Mouse (Mus musculus) midbrain, postnatal 0 days (tissue): Measurements from ENCODE around the gene Prr14l. TPM values are rescaled to one million over a fixed set of nuclear protein-coding genes. Genes with fewer than 3 reads are reported as not detected.

Source experiments
- ATAC-seq: fragments of 200-750 bp; cut with Nextera tagmentation; 2 replicates; pipeline ENCODE4 v1.8.0; 2017; ENCODE audit warnings: moderate number of reproducible peaks, mild to moderate bottlenecking, moderate TSS enrichment, moderate library complexity; ENCODE audit not compliant: low FRiP score
- DNase-seq: peaks from one replicate; pipeline ENCODE4 v3.0.0-alpha.2; 2015; ENCODE audit warnings: low spot score
- H3K27ac ChIP-seq: fragments of 300-500 bp; sonication (generic); 2 replicates; pipeline ENCODE4 v1.5.1; 2014; ENCODE audit warnings: low read depth, mild to moderate bottlenecking, low read length, mixed read lengths
- H3K27me3 ChIP-seq: fragments of 300-500 bp; sonication (generic); 2 replicates; pipeline ENCODE4 v1.6.1; 2014; ENCODE audit warnings: low read length, control low read depth, mixed read lengths; ENCODE audit not compliant: insufficient read depth
- H3K36me3 ChIP-seq: fragments of 300-500 bp; sonication (generic); 2 replicates; pipeline ENCODE4 v1.6.1; 2014; ENCODE audit warnings: low read length, control low read depth, mixed read lengths; ENCODE audit not compliant: insufficient read depth
- H3K4me1 ChIP-seq: fragments of 300-500 bp; sonication (generic); 2 replicates; pipeline ENCODE4 v1.6.1; 2014; ENCODE audit warnings: mild to moderate bottlenecking, control low read depth, antibody characterized with exemption, low read length, mixed read lengths; ENCODE audit not compliant: insufficient read depth
- H3K4me2 ChIP-seq: fragments of 300-500 bp; sonication (generic); 2 replicates; pipeline ENCODE4 v1.6.1; 2014; ENCODE audit warnings: low read depth, mild to moderate bottlenecking, low read length, mixed read lengths; ENCODE audit not compliant: poor library complexity, severe bottlenecking
- H3K4me3 ChIP-seq: fragments of 300-500 bp; sonication (generic); 2 replicates; pipeline ENCODE4 v1.5.1; 2014; ENCODE audit warnings: low read depth, mild to moderate bottlenecking, low read length, moderate library complexity
- H3K9ac ChIP-seq: fragments of 300-500 bp; sonication (generic); replicated peaks from 2 replicates; pipeline ENCODE4 v1.6.1; 2014; ENCODE audit warnings: mild to moderate bottlenecking, low read length, moderate library complexity, mixed read lengths; ENCODE audit not compliant: poor library complexity, severe bottlenecking
- H3K9me3 ChIP-seq: fragments of 300-500 bp; sonication (generic); 2 replicates; pipeline ENCODE4 v1.6.1; 2016; ENCODE audit warnings: low read length, control low read depth
- CTCF ChIP-seq: IDR thresholded peaks from 2 replicates; pipeline ENCODE4 v1.5.1; 2016; ENCODE audit warnings: antibody characterized with exemption, mild to moderate bottlenecking
- WGBS: fragments of 180-500 bp; shearing (Covaris S2); extraction: QIAGEN DNeasy Blood & Tissue Kit; methylation state at CpG from one replicate; pipeline ENCODE4 v1.1.7; 2014; 5-methylcytosine and 5-hydroxymethylcytosine counted together
- polyA plus RNA-seq: library from polyadenylated mRNA; unstranded; fragments of >200 nt; fragmentation: Nextera tagmentation; extraction: Ambion mirVana; gene quantifications from 2 replicates; pipeline ENCODE4 v1.2.1, GENCODE M21; 2015
- total RNA-seq: library from RNA; depleted of rRNA; stranded (reverse); fragments of >200 nt; gene quantifications from 2 replicates; pipeline ENCODE4 v1.2.3, GENCODE M21; 2014; rRNA removed

Gene Prr14l
- 17.4 and 21.1 TPM in 2 replicates for total RNA-seq
- 6.1 and 13.5 TPM in 2 replicates for polyA plus RNA-seq

DNA sequence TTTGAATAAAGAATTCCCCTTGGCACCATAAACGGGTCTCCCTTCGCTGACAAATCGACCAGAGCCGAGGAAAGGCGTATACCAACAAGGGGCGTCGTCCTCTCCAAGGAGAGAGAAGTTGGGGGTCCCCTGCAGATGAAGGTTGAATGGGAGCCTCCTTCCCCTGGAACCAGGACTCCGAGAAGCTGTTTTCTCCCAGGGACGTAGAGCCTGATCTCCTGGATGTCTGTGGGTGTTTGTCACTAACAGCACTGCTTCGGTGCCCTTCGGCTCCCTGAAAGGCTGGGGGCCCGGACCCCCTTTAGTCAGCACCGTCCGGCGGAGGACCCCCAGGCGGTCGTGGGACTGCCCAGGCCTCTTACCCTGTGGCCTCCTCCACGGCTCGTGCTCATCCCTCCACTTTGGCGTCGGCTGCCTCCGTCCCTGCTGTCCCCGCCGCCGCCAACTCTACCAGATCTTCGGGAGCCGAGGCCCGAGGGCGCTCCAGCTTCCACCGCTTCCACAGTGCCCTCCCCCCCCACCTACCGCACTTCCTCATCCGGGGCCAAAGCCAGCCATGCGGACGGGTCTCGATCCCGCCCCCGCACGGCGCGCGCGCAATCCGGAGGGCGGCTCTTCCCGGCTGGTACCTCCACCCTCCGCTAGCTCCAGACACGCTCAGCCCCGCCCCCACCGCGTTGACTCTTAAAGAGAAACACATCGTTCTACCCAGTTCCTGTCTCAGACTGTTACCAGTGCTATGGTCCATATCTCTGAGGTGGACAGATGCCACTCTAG lies at the start of gene Prr14l:
Gene Prr14l, minus strand, starts transcription at position 526 of the 777 bp plus-strand sequence.
- Histone ChIP-seq H3K27ac (peak within 1 kb of the TSS; percentile 73), H3K4me2 (peak within 1 kb of the TSS; percentile 77), H3K9me3 (no peaks in the 10 kb centered on the region), H3K9ac (peak within 1 kb of the TSS; percentile 93), H3K36me3 (no peaks in the 10 kb centered on the region), H3K4me3 (peak within 1 kb of the TSS; percentile 90), H3K27me3 (no peaks in the 10 kb centered on the region), H3K4me1 (peaks cover 4% of the 10 kb centered on the region)
- ATAC-seq (peak; percentile 99), DNase-seq (peak; percentile 96)
- TF ChIP-seq CTCF: 0 out of 2 replicates have a peak, but pooled peaks have one; percentile 2
- WGBS: 1% methylated on average over 46 of the region's 51 CpGs

DNA sequence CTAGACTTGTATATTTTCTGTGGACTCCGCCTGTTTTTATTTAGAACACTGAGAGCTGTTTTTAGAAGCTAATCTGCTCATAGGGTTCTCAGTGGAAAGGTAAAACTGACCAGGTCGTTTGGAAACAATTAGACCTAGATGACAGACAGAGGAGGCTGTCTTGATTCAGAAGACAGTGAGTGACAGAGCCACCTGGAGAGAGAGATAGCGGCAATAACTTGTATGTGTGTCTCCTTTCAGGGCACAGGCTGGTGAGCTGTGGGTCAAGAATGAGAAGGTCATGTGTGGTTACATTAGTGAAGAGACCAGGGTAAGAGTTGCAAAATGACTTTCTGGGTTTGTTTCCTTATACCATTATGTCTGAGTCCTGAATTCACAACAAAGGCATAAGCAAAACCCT lies 32.7 kb upstream of the Prr14l start:
- Histone ChIP-seq H3K4me1 (no peaks in the 10 kb centered on the region), H3K9me3 (no peaks in the 10 kb centered on the region), H3K36me3 (peaks cover 18% of the 10 kb centered on the region; the same call in 1 of the 2 replicates), H3K9ac (no peak overlapping the region), H3K4me2 (no peak overlapping the region), H3K27me3 (no peaks in the 10 kb centered on the region), H3K4me3 (no peak overlapping the region), H3K27ac (no peak overlapping the region)
- DNase-seq (no peak), ATAC-seq (no peak)
- TF ChIP-seq CTCF: no peak
- WGBS: 74% methylated on average over 3 of the region's 3 CpGs

DNA sequence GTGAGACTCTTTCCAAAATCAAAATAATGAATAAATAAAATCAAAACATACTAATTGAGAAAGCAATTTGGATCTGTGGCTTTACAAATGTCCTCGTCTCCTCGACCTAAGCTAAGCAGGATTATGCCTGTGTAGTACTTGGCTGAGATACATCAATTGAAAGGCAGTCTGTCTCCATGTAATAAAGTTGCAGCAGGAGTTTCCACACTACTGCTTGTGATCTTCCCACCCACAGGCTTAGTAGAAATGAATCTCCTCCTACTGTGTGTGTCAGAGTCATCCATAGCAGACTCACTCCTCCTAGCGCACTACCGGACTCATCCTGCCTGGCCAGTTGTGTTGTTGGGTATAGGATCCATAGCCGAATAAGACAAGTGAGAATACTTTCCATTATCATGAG lies 18.3 kb upstream of the Prr14l start:
- Histone ChIP-seq H3K9ac (no peak overlapping the region), H3K4me1 (no peaks in the 10 kb centered on the region), H3K27me3 (no peaks in the 10 kb centered on the region), H3K4me3 (no peak overlapping the region), H3K27ac (no peak overlapping the region), H3K36me3 (peaks cover 8% of the 10 kb centered on the region), H3K4me2 (no peak overlapping the region), H3K9me3 (no peaks in the 10 kb centered on the region)
- 93% methylated on average over 5 of the region's 5 CpGs for WGBS
- TF ChIP-seq CTCF: no peak
- ATAC-seq (no peak), DNase-seq (no peak)

GRCm38 (mm10) chr5:32869389-32870024 lies 15.5 kb upstream of the Prr14l start:
- H3K4me2 ChIP-seq: no peak overlapping the region
- no peak overlapping the region for H3K9ac ChIP-seq
- peaks cover 6% of the 10 kb centered on the region for H3K36me3 ChIP-seq
- 97% methylated on average over 5 of the region's 5 CpGs for WGBS
- no peaks in the 10 kb centered on the region for H3K4me1 ChIP-seq
- DNase-seq (no peak), ATAC-seq (no peak)
- no peaks in the 10 kb centered on the region for H3K9me3 ChIP-seq
- no peak overlapping the region for H3K4me3 ChIP-seq
- H3K27me3 ChIP-seq: no peaks in the 10 kb centered on the region
- no peak for TF ChIP-seq CTCF
- no peak overlapping the region for H3K27ac ChIP-seq

DNA sequence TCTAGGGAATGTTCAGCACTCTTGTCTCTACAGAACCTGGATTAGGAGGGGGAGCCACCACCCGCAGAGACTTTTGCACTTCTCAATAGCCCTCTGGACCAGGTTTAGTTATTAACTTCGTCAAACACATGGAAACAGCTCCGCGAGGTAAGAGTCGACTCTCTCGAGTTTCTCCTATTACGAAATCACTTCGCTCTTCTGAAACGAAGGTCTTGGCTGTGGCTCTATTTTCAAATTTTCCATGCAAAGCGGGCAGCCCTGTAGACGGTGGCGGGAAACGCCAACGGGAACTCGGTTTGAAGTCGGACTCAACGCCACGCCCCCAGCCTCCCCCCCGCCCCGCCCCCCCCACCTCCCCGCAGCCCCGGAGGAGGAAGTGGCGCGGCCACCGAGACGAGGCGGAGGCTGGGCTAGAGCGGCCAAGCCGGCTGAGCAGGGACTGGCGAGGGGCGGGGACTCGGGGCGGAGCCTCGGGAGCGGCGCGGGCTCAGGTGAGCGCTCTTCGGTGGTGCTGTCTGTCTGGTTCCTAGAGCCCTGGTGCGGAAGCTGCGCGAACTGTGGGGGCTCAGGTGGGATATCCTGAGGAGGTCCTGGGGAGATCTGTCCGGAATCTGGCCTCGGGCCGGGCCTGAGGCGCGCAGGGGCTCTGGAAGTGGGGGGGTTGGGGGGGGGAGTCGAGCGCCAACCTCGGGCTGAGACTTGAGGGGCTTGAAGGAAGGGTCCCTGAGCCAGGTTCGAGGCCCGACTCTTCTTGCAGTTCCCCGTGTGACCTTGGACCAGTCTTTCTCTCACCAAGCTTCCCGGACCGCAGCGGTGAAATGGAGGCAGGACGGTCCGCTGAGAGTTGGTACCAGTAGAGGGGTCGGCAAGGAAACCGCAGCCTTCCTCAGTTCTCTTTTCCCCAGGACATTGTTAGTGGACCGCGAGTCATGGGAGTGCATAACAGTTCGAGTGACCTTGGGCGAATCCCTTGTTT lies 9.5 kb upstream of the Prr14l start, which contains the start of gene Depdc5:
Gene Depdc5, plus strand, starts transcription at position 449 of the 976 bp plus-strand sequence.
- peak; percentile 96 for ATAC-seq

More for the DNA sequence above, 9.5 kb upstream of the Prr14l start, which contains the start of gene Depdc5:
- under 1% methylated on average over 54 of the region's 64 CpGs for WGBS
- H3K4me3 ChIP-seq: peak within 1 kb of the TSS; percentile 64
- H3K27me3 ChIP-seq: no peaks in the 10 kb centered on the region
- no peaks in the 10 kb centered on the region for H3K36me3 ChIP-seq
- H3K9ac ChIP-seq: peak within 1 kb of the TSS; percentile 78
- no peaks in the 10 kb centered on the region for H3K9me3 ChIP-seq
- peak within 1 kb of the TSS; percentile 47 for H3K27ac ChIP-seq
- peak within 1 kb of the TSS; percentile 80 for H3K4me2 ChIP-seq
- peak; percentile 94 for DNase-seq
- no peak for TF ChIP-seq CTCF
- H3K4me1 ChIP-seq: peaks cover 2% of the 10 kb centered on the region; the same call in 1 of the 2 replicates
